Mouse (Mus musculus) left cerebral cortex, postnatal 14 days (tissue): ENCODE measurements around the gene Mlxip. TPM values are rescaled to one million over a fixed set of nuclear protein-coding genes. Genes with fewer than 3 reads are reported as not detected.

Source experiments
- DNase-seq, 2 experiments: peaks; one replicate each; pipeline ENCODE4 v3.0.0; 2021 to 2022; ENCODE audit warnings: low spot score in 2 of 2, mixed read lengths in 1 of 2
- intact Hi-C: fragments of 180-260 bp; cut with DNase I; formaldehyde crosslinking; loops from one replicate; pipeline ENCODE4 v1.15.1; 2025
- total RNA-seq, 2 experiments: library from RNA; stranded (reverse); gene quantifications; 2 replicates each; pipeline ENCODE4 v1.2.3; 2021

Gene Mlxip
- total RNA-seq, 2 experiments from 2014 or later, result 19.2 to 22.6 TPM

GRCm38 (mm10) chr5:123416149-123416548 is 21.6 kb downstream of the Mlxip start:
- DNase-seq, result no peak
- intact Hi-C loops, result no loop called here

- no peak for DNase-seq
- intact Hi-C loops, result no loop called here
Measured at GRCm38 (mm10) chr5:123416566-123417518, 22.2 kb downstream of the Mlxip start.

- intact Hi-C loops, result no loop called here
- no peak for DNase-seq
Measured at GRCm38 (mm10) chr5:123423885-123424284, 29.3 kb downstream of the Mlxip start.

- no peak for DNase-seq
- intact Hi-C loops, result no loop called here
Measured at GRCm38 (mm10) chr5:123427556-123427955, 33.0 kb downstream of the Mlxip start.

GRCm38 (mm10) chr5:123431524-123432304 is 37.1 kb downstream of the Mlxip start:
- intact Hi-C loops, result loop anchor here (5.0 kb wide), 1 partner anchor 39 kb away; the partner anchor contains the start of gene Mlxip
- peak in 1 of 2 experiments; percentile 50 for DNase-seq

GRCm38 (mm10) chr5:123432305-123432874 is 37.8 kb downstream of the Mlxip start:
- DNase-seq, result peak in 1 of 2 experiments; percentile 38
- intact Hi-C loops, result loop anchor here (5.0 kb wide), 1 partner anchor 40 kb away; the partner anchor contains the start of gene Mlxip

- DNase-seq, result no peak
- intact Hi-C loops, result loop anchor here (5.0 kb wide), 1 partner anchor 184 kb away; the partner anchor contains the start of gene Wdr66
Measured at GRCm38 (mm10) chr5:123436071-123436779, 41.6 kb downstream of the Mlxip start.

GRCm38 (mm10) chr5:123436780-123437175 is 42.2 kb downstream of the Mlxip start:
- intact Hi-C loops, result loop anchor here (1.0 to 5.0 kb wide), 2 partner anchors 59 to 184 kb away; partner anchors contain the start of gene Wdr66

GRCm38 (mm10) chr5:123438381-123438780 is 43.8 kb downstream of the Mlxip start:
- no peak for DNase-seq
- intact Hi-C loops, result loop anchor here (5.0 kb wide), 1 partner anchor 186 kb away; the partner anchor contains the start of gene Wdr66

More at GRCm38 (mm10) chr5:123436780-123437175, 42.2 kb downstream of the Mlxip start:
- DNase-seq, result peak; percentile 66 to 70

- intact Hi-C loops, result loop anchor here (5.0 kb wide), 1 partner anchor 187 kb away; the partner anchor contains the start of gene Wdr66
- DNase-seq, result no peak
Measured at GRCm38 (mm10) chr5:123439312-123439711, 44.7 kb downstream of the Mlxip start.

- peak in 1 of 2 experiments; percentile 48 for DNase-seq
- intact Hi-C loops, result loop anchor here (5.0 to 10.0 kb wide), 2 partner anchors 175 to 188 kb away; partner anchors contain the start of gene Wdr66
Measured at GRCm38 (mm10) chr5:123439941-123440340, 45.3 kb downstream of the Mlxip start.

- no peak for DNase-seq
- intact Hi-C loops, result loop anchor here (10.0 kb wide), 1 partner anchor 174 kb away; no protein-coding TSS in a partner anchor
Measured at GRCm38 (mm10) chr5:123440664-123441063, 46.1 kb downstream of the Mlxip start.

- no peak for DNase-seq
- intact Hi-C loops, result loop anchor here (10.0 kb wide), 1 partner anchor 173 kb away; no protein-coding TSS in a partner anchor
Measured at GRCm38 (mm10) chr5:123442283-123442682, 47.7 kb downstream of the Mlxip start.

GRCm38 (mm10) chr5:123444069-123444468 is 49.5 kb downstream of the Mlxip start:
- intact Hi-C loops, result loop anchor here (1.0 to 10.0 kb wide), 2 partner anchors 55 to 171 kb away; no protein-coding TSS in a partner anchor
- peak; percentile 84 to 87 for DNase-seq

- DNase-seq, result no peak
- intact Hi-C loops, result loop anchor here (1.0 to 10.0 kb wide), 2 partner anchors 54 to 170 kb away; no protein-coding TSS in a partner anchor
Measured at GRCm38 (mm10) chr5:123444849-123445334, 50.3 kb downstream of the Mlxip start.

GRCm38 (mm10) chr5:123451886-123452285 is 57.3 kb downstream of the Mlxip start:
- no peak for DNase-seq
- intact Hi-C loops, result no loop called here

- DNase-seq, result no peak
- intact Hi-C loops, result no loop called here
Measured at GRCm38 (mm10) chr5:123461420-123461819, 66.8 kb downstream of the Mlxip start.

GRCm38 (mm10) chr5:123464638-123465037 is 70.0 kb downstream of the Mlxip start:
- intact Hi-C loops, result no loop called here
- no peak for DNase-seq
